Mouse (Mus musculus) lung, postnatal 4 days (tissue): ENCODE data around the gene Msto1.
"Not testable (repeated sequence)": the region's sequence is repeated elsewhere in the genome, so short reads cannot be mapped to it uniquely, and the experiment has no call there.

Experiments used
- DNase-seq, 2 experiments: peaks; one replicate each; pipeline ENCODE4 v3.0.0; 2021

Gene Msto1

DNA sequence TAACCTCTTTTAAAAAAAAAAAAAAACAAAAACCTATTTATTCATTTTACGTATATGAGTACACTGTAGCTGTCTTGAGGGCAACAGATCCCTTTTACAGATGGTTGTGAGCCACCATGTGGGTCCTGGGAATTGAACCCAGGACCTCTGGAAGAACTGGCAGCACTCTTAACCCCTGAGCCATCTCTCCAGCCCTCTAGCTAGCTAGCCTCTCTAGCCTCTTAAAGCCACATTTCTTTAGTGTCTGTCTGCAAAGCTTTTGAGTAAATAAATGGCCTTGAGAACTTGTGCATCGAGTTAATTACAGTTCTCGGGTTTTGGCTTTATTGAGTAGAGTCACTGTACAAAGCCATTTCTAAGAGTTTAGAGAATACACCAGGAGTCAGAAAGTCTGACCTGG lies 9.0 kb downstream of the Msto1 start:
- no peak for DNase-seq

DNA sequence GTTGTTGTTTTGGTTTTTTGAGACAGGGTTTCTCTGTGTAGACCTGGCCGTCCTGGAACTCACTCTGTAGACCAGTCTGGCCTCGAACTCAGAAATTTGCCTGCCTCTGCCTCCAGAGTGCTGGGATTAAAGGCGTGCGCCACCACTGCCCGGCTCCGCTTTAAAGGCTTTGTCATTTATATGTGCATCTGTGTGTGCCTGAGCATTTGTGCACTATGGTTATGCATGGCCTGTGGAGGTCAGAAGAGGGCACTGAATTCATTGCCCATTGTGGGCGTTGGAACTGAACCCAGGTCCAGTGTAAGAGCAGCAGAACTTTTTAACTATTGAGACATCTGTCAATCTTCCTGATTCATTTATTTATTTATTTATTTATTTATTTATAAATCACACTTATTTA lies 20.8 kb downstream of the Msto1 start:
- not testable (repeated sequence) for DNase-seq

GRCm38 (mm10) chr3:88882536-88882935 lies 31.3 kb downstream of the Msto1 start:
- not testable (repeated sequence) for DNase-seq

- DNase-seq = not testable (repeated sequence)
Measured at GRCm38 (mm10) chr3:88868449-88868848, 45.4 kb downstream of the Msto1 start.

- not testable (repeated sequence) for DNase-seq
Measured at GRCm38 (mm10) chr3:88867177-88867576, 46.6 kb downstream of the Msto1 start.

DNA sequence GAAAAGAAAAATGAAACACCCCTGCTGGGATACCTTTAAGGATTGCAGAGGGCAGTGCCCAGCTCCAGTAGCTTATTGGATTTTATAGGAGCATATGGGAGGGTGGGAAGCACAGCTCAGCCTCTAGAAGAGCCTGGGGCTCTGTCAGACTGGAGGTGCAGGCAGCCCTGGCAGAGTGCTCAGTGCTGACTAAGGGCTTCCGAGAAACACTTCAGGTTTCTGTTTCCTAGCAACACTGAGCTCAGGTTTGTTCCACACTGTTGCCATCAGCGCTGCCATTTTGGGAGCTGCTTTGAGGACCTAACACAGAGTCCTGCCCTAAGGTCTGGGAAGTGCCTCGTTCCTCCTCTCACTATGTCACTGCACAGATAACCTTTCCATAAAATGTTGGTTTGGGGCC lies 47.1 kb downstream of the Msto1 start:
- DNase-seq = not testable (repeated sequence)

GRCm38 (mm10) chr3:88862129-88862528 lies 51.7 kb downstream of the Msto1 start:
- DNase-seq = no peak

DNA sequence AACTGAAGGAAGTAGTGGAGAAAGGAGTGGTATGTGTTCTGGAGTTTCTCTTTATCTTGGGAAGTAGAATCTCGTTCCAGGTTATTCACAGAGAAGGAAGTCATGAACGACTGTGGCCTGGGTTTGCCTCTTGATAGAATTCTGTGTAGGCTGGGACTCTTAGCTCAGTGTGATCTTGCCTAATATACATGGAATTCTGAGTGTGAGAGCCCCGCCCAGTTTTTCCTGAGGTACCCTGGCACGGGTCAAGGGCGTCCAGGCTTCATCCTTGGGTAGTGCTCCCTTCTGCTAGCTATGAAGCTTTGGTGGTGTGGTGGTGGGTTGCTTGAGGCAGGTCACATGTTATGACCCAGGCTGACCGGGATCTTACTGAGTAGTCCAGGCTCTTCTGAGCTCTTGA lies 58.0 kb downstream of the Msto1 start:
- DNase-seq = peak; percentile 9 to 37
